ENCODE assay signal across 8 mouse cellular contexts in the genomic region with DNA sequence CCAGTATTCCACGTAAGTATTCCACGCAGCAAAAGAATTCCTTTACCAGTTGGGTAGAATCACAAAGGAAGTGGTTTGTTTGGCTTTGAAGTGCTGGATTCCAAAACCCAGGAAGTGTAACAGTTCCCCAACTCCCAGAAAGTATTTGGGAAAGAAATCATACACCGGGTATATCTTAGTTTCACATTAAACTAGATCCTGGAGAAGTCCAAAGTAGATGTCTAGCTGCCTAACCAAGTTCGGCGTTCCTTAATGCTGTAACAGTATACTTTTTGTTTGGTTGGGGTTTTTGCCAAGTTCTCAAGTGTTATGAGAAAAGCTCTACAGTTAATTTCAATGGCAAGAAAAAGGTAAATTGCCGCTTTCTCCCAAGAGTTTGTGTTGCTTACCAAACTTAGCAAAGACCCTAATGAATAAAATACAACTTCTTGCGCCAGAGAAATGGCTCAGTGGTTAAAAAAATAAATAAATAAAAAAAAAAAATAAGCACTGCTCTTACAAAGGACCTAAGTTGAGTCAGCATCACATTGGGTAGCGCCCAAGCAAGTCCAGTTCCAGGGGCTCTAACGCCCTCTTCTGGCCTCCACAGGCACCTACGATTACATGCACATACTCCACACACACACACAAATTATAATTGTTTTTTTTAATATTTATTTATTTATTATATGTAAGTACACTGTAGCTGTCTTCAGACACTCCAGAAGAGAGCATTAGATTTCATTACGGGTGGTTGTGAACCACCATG. TPM values are rescaled to one million over a fixed set of nuclear protein-coding genes. Genes with fewer than 3 reads are reported as not detected.
DNase-seq lines count a peak whose midpoint lies in the region; ATAC-seq and TF ChIP-seq lines count a peak whose summit lies in the region.

No protein-coding gene starts in this region.

- no peak for ATAC-seq in kidney, embryonic 16.5 days (ENCODE audit: low FRiP score, low TSS enrichment)

- peaks cover 2% of the 10 kb centered on the region for H3K79me2 ChIP-seq in heart, adult 2 months (replicated peaks; ENCODE audit: control insufficient read depth, insufficient read depth, low read length)

- H3K9me3 ChIP-seq in kidney, embryonic 16.5 days (ENCODE audit: low read length) = no peaks in the 10 kb centered on the region

- intact Hi-C loops in gastrocnemius, adult 2 months (cut with DNase I) = loop anchor here (5.0 kb wide), 1 partner anchor 274 kb away; no protein-coding TSS in a partner anchor
- intact Hi-C loops in heart, adult 2 months (cut with DNase I) = loop anchor here (5.0 to 10.0 kb wide), 3 partner anchors 101 to 361 kb away; a partner anchor contains a TSS

- no peaks in the 10 kb centered on the region for H3K27me3 ChIP-seq in heart, adult 2 months (ENCODE audit: control insufficient read depth, insufficient read depth, low read length)
- no peaks in the 10 kb centered on the region for H3K27me3 ChIP-seq in kidney, embryonic 16.5 days (ENCODE audit: insufficient read depth, low read length)

- H3K27ac ChIP-seq in gastrocnemius, adult 2 months = peak overlapping the region; percentile 99
- peak overlapping the region; percentile 99 for H3K27ac ChIP-seq in heart, adult 2 months
- H3K27ac ChIP-seq in kidney, embryonic 16.5 days (ENCODE audit: low read length) = peak overlapping the region; percentile 99

- 41% methylated on average over 11 of the region's 11 CpGs for WGBS in heart, adult 2 months
- 35% methylated on average over 11 of the region's 11 CpGs for WGBS in kidney, embryonic 16.5 days

- H3K4me1 ChIP-seq in heart, adult 2 months (ENCODE audit: control insufficient read depth, insufficient read depth, low read length) = no peaks in the 10 kb centered on the region; the same call in 1 of the 2 replicates
- peaks cover 8% of the 10 kb centered on the region; the same call in 1 of the 2 replicates for H3K4me1 ChIP-seq in kidney, embryonic 16.5 days (ENCODE audit: insufficient read depth, low read length)

- TF ChIP-seq EP300 in heart, adult 2 months (IDR thresholded peaks at IDR 0.05; ENCODE audit: insufficient read depth, low read depth, low read length) = no peak

- DNase-seq in gastrocnemius, adult 2 months = peak; percentile 48
- no peak for DNase-seq in gastrocnemius, adult 8-10 months (ENCODE audit: low spot score in 2 of 2)
- DNase-seq in adipocyte (ENCODE audit: low spot score) = peak; percentile 66
- DNase-seq in heart, adult 2 months = peak in 1 of 2 experiments; percentile 14
- DNase-seq in lung, postnatal 36 days = peak; percentile 66
- DNase-seq in urinary bladder, postnatal 36 days (ENCODE audit: low spot score in 2 of 2) = no peak
- no peak for DNase-seq in cerebellum, adult 8-10 months

- H3K9ac ChIP-seq in heart, adult 2 months (ENCODE audit: low read depth, low read length) = peak overlapping the region; percentile 100
- peak overlapping the region; percentile 96 for H3K9ac ChIP-seq in kidney, embryonic 16.5 days (replicated peaks; ENCODE audit: low read length)

- H3K4me3 ChIP-seq in gastrocnemius, adult 2 months = peak overlapping the region; percentile 82
- peak overlapping the region; percentile 95 for H3K4me3 ChIP-seq in heart, adult 2 months
- H3K4me3 ChIP-seq in kidney, embryonic 16.5 days (ENCODE audit: low read length) = peak overlapping the region; percentile 89

- TF ChIP-seq CTCF in gastrocnemius, adult 2 months (IDR thresholded peaks at IDR 0.05) = peak; percentile 57
- peak; percentile 61 for TF ChIP-seq CTCF in heart, adult 2 months (IDR thresholded peaks at IDR 0.05)

- TF ChIP-seq POLR2A in heart, adult 2 months (IDR thresholded peaks at IDR 0.05; ENCODE audit: insufficient read depth, low read depth, low read length) = no peak

- H3K36me3 ChIP-seq in heart, adult 2 months (ENCODE audit: control insufficient read depth, insufficient read depth, low read length) = peaks cover 5% of the 10 kb centered on the region
- peaks cover 13% of the 10 kb centered on the region for H3K36me3 ChIP-seq in kidney, embryonic 16.5 days (ENCODE audit: insufficient read depth, low read length)

- H3K4me2 ChIP-seq in kidney, embryonic 16.5 days (replicated peaks; ENCODE audit: low read depth, low read length) = peak overlapping the region; percentile 87

RNA-seq across cellular contexts. Expression of a gene that starts 0.9 kb away (rescaled TPM):
- 10 to 100 TPM; 43.7 to 55.6 TPM for total RNA-seq in gastrocnemius, adult 2 months (2021)
- total RNA-seq in gastrocnemius, adult 8-10 months (2022) = 10 to 100 TPM; 46.9 to 53.6 (median 52.8) TPM
- 10 to 100 TPM; 56.7 to 66.7 TPM for total RNA-seq in heart, adult 2 months (2021)
- polyA plus RNA-seq in heart, adult 2 months (2012; rRNA removed) = 70.8 and 77.6 TPM in 2 replicates
- 76.6 and 81.1 TPM in 2 replicates for polyA plus RNA-seq in kidney, embryonic 16.5 days (2015; fragmentation: Nextera tagmentation; extraction: Ambion mirVana)

RNA-seq across cellular contexts. Expression of a gene that starts 27.5 kb away (rescaled TPM):
- 10 to 100 TPM; 45.2 to 57.6 TPM for total RNA-seq in gastrocnemius, adult 2 months (2021)
- total RNA-seq in gastrocnemius, adult 8-10 months (2022) = 10 to 100 TPM; 41.5 to 47.7 (median 44.5) TPM
- 10 to 100 TPM; 39.5 to 47.3 TPM for total RNA-seq in heart, adult 2 months (2021)
- 34.6 and 47.3 TPM in 2 replicates for polyA plus RNA-seq in heart, adult 2 months (2012; rRNA removed)
- 215 and 220 TPM in 2 replicates for polyA plus RNA-seq in kidney, embryonic 16.5 days (2015; fragmentation: Nextera tagmentation; extraction: Ambion mirVana)

RNA-seq across cellular contexts. Expression of a gene that starts 42.5 kb away (rescaled TPM):
- 10 to 100 TPM; 47.5 to 47.9 TPM for total RNA-seq in gastrocnemius, adult 2 months (2021)
- total RNA-seq in gastrocnemius, adult 8-10 months (2022) = 10 to 100 TPM; 46.1 to 59.4 (median 53.1) TPM
- total RNA-seq in heart, adult 2 months (2021) = 10 to 100 TPM; 29.2 to 33.5 TPM
- 4.2 and 8.3 TPM in 2 replicates for polyA plus RNA-seq in heart, adult 2 months (2012; rRNA removed)
- polyA plus RNA-seq in kidney, embryonic 16.5 days (2015; fragmentation: Nextera tagmentation; extraction: Ambion mirVana) = 9.7 and 10.9 TPM in 2 replicates

Comparison
In these comparisons a context has a peak if more than half of its experiments do, and no peak if none do; other contexts are left out.
1. DNase-seq: peak in gastrocnemius, adult 2 months (single experiment), adipocyte (single experiment) and lung, postnatal 36 days (single experiment); none in gastrocnemius, adult 8-10 months (0 of 2), urinary bladder, postnatal 36 days (0 of 2) and cerebellum, adult 8-10 months (single experiment).
2. Peak in every context shown above with its lines, with median percentiles within 50 percentile points of each other: H3K27ac ChIP-seq and H3K4me3 ChIP-seq.